Mouse (Mus musculus) lung, adult 2 months (tissue): ENCODE measurements around the gene Comt.

Source experiments
- CTCF ChIP-seq: fragments of 200-500 bp; IDR thresholded peaks from 2 replicates; pipeline ENCODE4 v1.5.1; 2011; ENCODE audit warnings: mild to moderate bottlenecking, low read length, control low read depth; ENCODE audit not compliant: insufficient read depth
- POLR2A ChIP-seq: fragments of 200-500 bp; IDR thresholded peaks from 2 replicates; pipeline ENCODE4 v1.6.1; 2011; ENCODE audit warnings: low read depth, mild to moderate bottlenecking, control low read depth, low read length, borderline replicate concordance; ENCODE audit errors: extremely low read depth

DNA sequence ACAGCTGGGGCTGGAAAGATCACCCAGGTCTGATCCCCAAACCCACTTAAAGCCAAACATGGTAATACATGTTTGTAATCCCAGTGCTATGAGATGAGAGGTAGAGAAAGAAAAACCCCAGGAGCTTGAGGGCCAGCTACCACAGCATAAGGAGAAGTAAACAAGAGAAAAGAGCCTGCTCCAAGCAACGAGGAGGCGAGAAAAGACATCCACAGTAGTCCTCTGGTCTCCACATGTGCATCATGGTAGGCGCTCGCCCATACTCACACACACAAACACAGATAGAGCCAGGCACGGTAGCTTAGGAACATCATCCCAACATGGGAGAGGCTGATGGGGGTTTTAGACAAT lies 2.8 kb downstream of the Comt start:
- TF ChIP-seq CTCF (no peak), POLR2A (no peak)
